Mouse (Mus musculus): ENCODE measurements around the gene Slc4a3. TPM values are rescaled to one million over a fixed set of nuclear protein-coding genes. Genes with fewer than 3 reads are reported as not detected.

Slc4a3 gene
- polyA plus RNA-seq, 1 experiment from 2014 or later, result 15.0 TPM

- DNase-seq (ENCODE audit: extremely low spot score, low spot score), result no peak
- Histone ChIP-seq H3K27ac (no peak overlapping the region), H3K4me3 (no peak overlapping the region), H3K4me1 (no peaks in the 10 kb centered on the region), H3K36me3 (replicated peaks) (no peaks in the 10 kb centered on the region), H3K27me3 (ENCODE audit: poor library complexity, severe bottlenecking) (no peaks in the 10 kb centered on the region), H3K9me3 (no peaks in the 10 kb centered on the region)
- WGBS, result 86% methylated on average over 17 of the region's 17 CpGs
Measured at GRCm38 (mm10) chr1:75574476-75575310, 28.6 kb downstream of the Slc4a3 start.

DNA sequence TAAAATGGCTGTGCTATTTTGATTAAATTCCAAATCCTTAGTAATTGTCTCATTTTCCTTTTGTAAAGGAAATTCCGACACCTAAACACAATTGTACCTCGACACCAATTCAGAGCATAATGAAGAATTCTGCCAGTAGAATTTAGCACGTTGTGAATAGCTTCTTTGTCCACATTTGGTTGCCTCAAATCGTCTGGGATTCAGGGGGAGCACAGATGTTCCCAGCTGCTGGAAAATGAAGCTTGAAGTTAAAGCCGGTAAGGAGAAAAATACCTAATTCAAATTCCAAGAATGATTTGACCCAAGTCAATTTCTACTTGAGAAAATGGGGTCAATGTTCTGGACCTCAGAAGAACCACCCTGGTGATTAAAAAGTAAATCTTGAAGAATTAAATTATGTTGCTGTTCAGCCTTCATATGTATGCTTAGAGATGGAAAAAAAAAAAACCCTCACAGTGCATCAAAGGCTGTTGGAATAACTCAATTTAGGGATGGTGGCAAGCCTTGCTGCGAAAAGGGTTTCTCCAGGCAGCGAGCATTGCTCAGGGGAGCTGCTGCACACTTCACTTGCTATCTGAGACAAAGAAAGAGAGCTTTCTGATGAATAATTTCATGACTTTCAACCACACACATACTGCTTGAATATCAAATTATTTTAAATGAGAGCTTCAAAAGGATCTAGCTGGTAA lies 36.0 kb downstream of the Slc4a3 start:
- WGBS, result 39% methylated on average over 7 of the region's 7 CpGs
- no peaks in the 10 kb centered on the region for H3K27me3 ChIP-seq (ENCODE audit: poor library complexity, severe bottlenecking)

GRCm38 (mm10) chr1:75582625-75582956 lies 36.5 kb downstream of the Slc4a3 start:
- Histone ChIP-seq H3K4me1 (peaks cover 19% of the 10 kb centered on the region), H3K27ac (peak overlapping the region; percentile 53), H3K36me3 (replicated peaks) (no peaks in the 10 kb centered on the region), H3K27me3 (ENCODE audit: poor library complexity, severe bottlenecking) (no peaks in the 10 kb centered on the region), H3K9me3 (no peaks in the 10 kb centered on the region), H3K4me3 (no peak overlapping the region)
- 73% methylated on average over 5 of the region's 5 CpGs for WGBS
- no peak for DNase-seq (ENCODE audit: extremely low spot score, low spot score)

More for the DNA sequence above, 36.0 kb downstream of the Slc4a3 start:
- no peak for DNase-seq (ENCODE audit: extremely low spot score, low spot score)
- Histone ChIP-seq H3K4me3 (no peak overlapping the region), H3K4me1 (peaks cover 19% of the 10 kb centered on the region), H3K27ac (peak overlapping the region; percentile 53), H3K9me3 (no peaks in the 10 kb centered on the region), H3K36me3 (replicated peaks) (no peaks in the 10 kb centered on the region)

- Histone ChIP-seq H3K27ac (no peak overlapping the region), H3K9me3 (no peaks in the 10 kb centered on the region)
- 80% methylated on average over 10 of the region's 10 CpGs for WGBS
Measured at GRCm38 (mm10) chr1:75583034-75583433, 37.0 kb downstream of the Slc4a3 start.

GRCm38 (mm10) chr1:75586791-75587190 lies 40.7 kb downstream of the Slc4a3 start:
- Histone ChIP-seq H3K4me3 (no peak overlapping the region), H3K9me3 (no peaks in the 10 kb centered on the region), H3K27me3 (ENCODE audit: poor library complexity, severe bottlenecking) (0 out of 2 replicates have a peak, but pooled peaks cover 6% of the 10 kb centered on the region), H3K27ac (no peak overlapping the region), H3K36me3 (replicated peaks) (no peaks in the 10 kb centered on the region), H3K4me1 (peaks cover 23% of the 10 kb centered on the region)
- no peak for DNase-seq (ENCODE audit: extremely low spot score, low spot score)
- whole genome bisulfite sequencing, result 91% methylated on average over 3 of the region's 3 CpGs

More at GRCm38 (mm10) chr1:75583034-75583433, 37.0 kb downstream of the Slc4a3 start:
- Histone ChIP-seq H3K4me3 (no peak overlapping the region), H3K4me1 (peaks cover 19% of the 10 kb centered on the region), H3K27me3 (ENCODE audit: poor library complexity, severe bottlenecking) (no peaks in the 10 kb centered on the region), H3K36me3 (replicated peaks) (no peaks in the 10 kb centered on the region)
- DNase-seq (ENCODE audit: extremely low spot score, low spot score), result no peak

- Histone ChIP-seq H3K27me3 (ENCODE audit: poor library complexity, severe bottlenecking) (0 out of 2 replicates have a peak, but pooled peaks cover 6% of the 10 kb centered on the region), H3K27ac (no peak overlapping the region), H3K4me3 (no peak overlapping the region), H3K9me3 (no peaks in the 10 kb centered on the region), H3K4me1 (peaks cover 13% of the 10 kb centered on the region), H3K36me3 (replicated peaks) (no peaks in the 10 kb centered on the region)
- WGBS, result 87% methylated on average over 12 of the region's 12 CpGs
- no peak for DNase-seq (ENCODE audit: extremely low spot score, low spot score)
Measured at GRCm38 (mm10) chr1:75587738-75588719, 42.0 kb downstream of the Slc4a3 start.

DNA sequence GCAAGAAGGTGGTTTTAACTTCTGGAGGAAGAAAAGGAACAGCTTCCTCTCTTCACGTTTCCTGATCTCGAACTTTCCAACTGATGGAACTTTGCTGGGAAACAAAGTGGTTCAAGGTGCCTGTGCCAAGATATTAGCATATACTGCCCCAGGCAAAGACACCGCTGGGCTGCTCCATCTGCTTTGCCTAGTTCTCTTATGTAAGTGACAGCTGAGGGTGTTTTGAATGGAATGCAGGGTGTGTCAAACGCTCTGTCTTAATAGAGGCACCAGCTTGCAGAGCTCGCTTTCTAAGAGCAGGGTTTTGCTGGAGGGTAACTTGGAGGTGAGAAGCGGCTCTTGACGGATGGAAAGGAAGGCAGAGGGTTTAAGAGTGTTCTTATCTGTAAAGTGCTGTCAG lies 42.8 kb downstream of the Slc4a3 start:
- Histone ChIP-seq H3K27me3 (ENCODE audit: poor library complexity, severe bottlenecking) (0 out of 2 replicates have a peak, but pooled peaks cover 6% of the 10 kb centered on the region), H3K4me3 (no peak overlapping the region), H3K36me3 (replicated peaks) (no peaks in the 10 kb centered on the region), H3K4me1 (peaks cover 13% of the 10 kb centered on the region), H3K9me3 (no peaks in the 10 kb centered on the region), H3K27ac (no peak overlapping the region)
- DNase-seq (ENCODE audit: extremely low spot score, low spot score), result no peak
- 44% methylated on average over 7 of the region's 7 CpGs for WGBS

DNA sequence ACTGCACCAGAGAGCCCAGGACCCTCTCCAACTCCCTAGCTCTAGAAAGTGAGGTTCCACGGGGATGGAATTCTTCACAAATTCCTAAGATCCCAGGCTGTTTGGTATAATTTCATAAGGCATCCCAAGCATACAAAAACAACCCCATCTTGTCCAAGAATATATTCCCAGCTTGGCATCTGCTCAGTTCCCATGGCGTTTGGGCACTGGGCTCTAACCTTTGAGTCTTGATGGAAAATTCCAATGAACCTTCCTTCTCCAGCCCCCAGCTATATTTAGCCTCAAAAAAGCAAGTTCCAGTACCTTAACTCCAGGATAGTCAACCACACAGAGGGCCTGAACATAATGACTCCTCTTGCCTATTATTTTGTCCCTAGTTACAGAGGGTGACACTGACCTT lies 43.9 kb downstream of the Slc4a3 start:
- H3K4me1 ChIP-seq, result peaks cover 13% of the 10 kb centered on the region
- 94% methylated on average over 2 of the region's 2 CpGs for WGBS
- DNase-seq (ENCODE audit: extremely low spot score, low spot score), result no peak

DNA sequence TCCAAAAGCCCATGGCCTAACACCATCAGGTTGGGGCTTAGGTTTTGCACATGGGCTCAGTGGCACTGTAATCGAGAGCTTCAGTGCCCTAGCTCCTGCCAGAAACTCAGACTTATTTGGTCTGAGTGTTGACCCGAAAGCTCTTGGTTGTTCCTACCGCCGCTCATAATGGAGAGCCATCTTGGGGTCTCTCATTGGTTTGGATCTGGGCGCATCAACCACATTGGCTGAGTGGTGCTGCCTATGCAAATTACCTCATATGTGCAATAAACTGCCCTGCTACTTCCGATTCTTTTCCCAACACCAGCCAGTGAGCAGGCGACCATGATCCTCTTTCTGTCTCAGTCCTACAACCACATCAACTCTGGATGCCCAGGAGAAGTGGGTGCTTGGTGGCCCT lies 47.9 kb downstream of the Slc4a3 start:
- WGBS, result 93% methylated on average over 7 of the region's 7 CpGs
- peaks cover 20% of the 10 kb centered on the region for H3K27me3 ChIP-seq (ENCODE audit: poor library complexity, severe bottlenecking)
- H3K27ac ChIP-seq, result no peak overlapping the region
- no peak for DNase-seq (ENCODE audit: extremely low spot score, low spot score)
- H3K4me1 ChIP-seq, result peaks cover 6% of the 10 kb centered on the region
- no peak overlapping the region for H3K4me3 ChIP-seq
- no peaks in the 10 kb centered on the region for H3K36me3 ChIP-seq (replicated peaks)
- no peaks in the 10 kb centered on the region for H3K9me3 ChIP-seq

More for the DNA sequence above, 43.9 kb downstream of the Slc4a3 start:
- Histone ChIP-seq H3K9me3 (no peaks in the 10 kb centered on the region), H3K27ac (no peak overlapping the region), H3K4me3 (no peak overlapping the region), H3K27me3 (ENCODE audit: poor library complexity, severe bottlenecking) (0 out of 2 replicates have a peak, but pooled peaks cover 6% of the 10 kb centered on the region), H3K36me3 (replicated peaks) (no peaks in the 10 kb centered on the region)

GRCm38 (mm10) chr1:75594836-75595235 lies 48.8 kb downstream of the Slc4a3 start:
- Histone ChIP-seq H3K4me1 (no peaks in the 10 kb centered on the region), H3K27ac (no peak overlapping the region), H3K4me3 (no peak overlapping the region), H3K27me3 (ENCODE audit: poor library complexity, severe bottlenecking) (peaks cover 17% of the 10 kb centered on the region), H3K9me3 (no peaks in the 10 kb centered on the region), H3K36me3 (replicated peaks) (no peaks in the 10 kb centered on the region)
- WGBS, result 49% methylated on average over 9 of the region's 9 CpGs
- no peak for DNase-seq (ENCODE audit: extremely low spot score, low spot score)

GRCm38 (mm10) chr1:75595930-75596329 lies 49.9 kb downstream of the Slc4a3 start:
- WGBS, result 89% methylated on average over 3 of the region's 3 CpGs
- H3K27me3 ChIP-seq (ENCODE audit: poor library complexity, severe bottlenecking), result peaks cover 27% of the 10 kb centered on the region

DNA sequence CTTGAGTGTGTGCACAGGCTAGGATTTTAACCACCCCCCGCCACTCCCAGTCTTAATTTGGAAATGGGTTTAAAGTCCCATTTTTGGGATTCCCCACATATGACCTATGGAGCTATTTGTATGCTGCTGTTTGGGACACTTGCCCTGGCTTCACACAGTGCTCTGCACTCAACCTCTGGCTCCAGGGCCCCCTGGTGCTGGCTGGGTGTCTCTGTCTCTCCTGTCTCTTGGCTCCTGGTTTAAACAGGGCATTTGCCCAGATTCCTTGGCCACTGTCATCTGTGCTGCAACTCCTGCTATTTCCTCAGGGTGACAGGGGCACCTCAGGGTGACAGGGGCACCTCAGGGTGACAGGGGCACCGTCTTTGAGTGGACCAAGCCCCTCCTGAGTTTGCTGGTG lies 50.8 kb downstream of the Slc4a3 start:
- H3K9me3 ChIP-seq, result no peaks in the 10 kb centered on the region
- peaks cover 36% of the 10 kb centered on the region for H3K27me3 ChIP-seq (ENCODE audit: poor library complexity, severe bottlenecking)
- WGBS, result 88% methylated on average over 2 of the region's 2 CpGs
- H3K27ac ChIP-seq, result no peak overlapping the region
- peaks cover 8% of the 10 kb centered on the region for H3K4me1 ChIP-seq
- DNase-seq (ENCODE audit: extremely low spot score, low spot score), result no peak
- H3K4me3 ChIP-seq, result no peak overlapping the region
- H3K36me3 ChIP-seq (replicated peaks), result no peaks in the 10 kb centered on the region

More at GRCm38 (mm10) chr1:75595930-75596329, 49.9 kb downstream of the Slc4a3 start:
- DNase-seq (ENCODE audit: extremely low spot score, low spot score), result no peak
- no peaks in the 10 kb centered on the region for H3K9me3 ChIP-seq
- H3K4me3 ChIP-seq, result no peak overlapping the region
- no peaks in the 10 kb centered on the region for H3K36me3 ChIP-seq (replicated peaks)
- H3K4me1 ChIP-seq, result no peaks in the 10 kb centered on the region
- no peak overlapping the region for H3K27ac ChIP-seq
